Mouse (Mus musculus): Measurements from ENCODE around the gene Ctnnbip1.

Ctnnbip1 gene

DNA sequence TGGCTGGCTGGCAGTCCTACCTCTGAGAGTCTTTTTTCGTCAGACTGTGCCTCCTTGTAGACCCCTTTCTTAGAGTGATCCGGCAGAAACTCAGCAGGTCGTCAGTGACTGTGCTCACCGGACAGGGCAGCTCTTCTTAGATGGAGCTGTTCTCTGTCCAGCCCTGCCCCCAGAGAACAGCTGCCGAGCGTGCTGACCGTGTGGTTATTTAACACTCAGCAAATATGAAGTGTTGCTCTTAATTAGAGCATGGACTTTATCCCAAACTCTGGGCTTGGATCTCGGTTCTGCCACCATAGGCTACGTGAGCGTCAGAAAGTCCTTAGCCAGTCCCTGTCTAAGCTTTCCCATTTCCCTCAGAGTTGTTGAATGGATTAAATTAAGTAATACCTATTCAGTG, 3.2 kb downstream of the Ctnnbip1 start:
- DNase-seq (ENCODE audit: low spot score in 2 of 2): no peak

- no peak for DNase-seq (ENCODE audit: low spot score in 2 of 2)
These were observed 5.9 kb downstream of the Ctnnbip1 start for GRCm38 (mm10) chr4:149523961-149524360.

- no peak for DNase-seq (ENCODE audit: low spot score in 2 of 2)
These were observed 7.1 kb downstream of the Ctnnbip1 start for GRCm38 (mm10) chr4:149525170-149525569.

GRCm38 (mm10) chr4:149525811-149526210, 7.8 kb downstream of the Ctnnbip1 start:
- DNase-seq (ENCODE audit: low spot score in 2 of 2): no peak

DNA sequence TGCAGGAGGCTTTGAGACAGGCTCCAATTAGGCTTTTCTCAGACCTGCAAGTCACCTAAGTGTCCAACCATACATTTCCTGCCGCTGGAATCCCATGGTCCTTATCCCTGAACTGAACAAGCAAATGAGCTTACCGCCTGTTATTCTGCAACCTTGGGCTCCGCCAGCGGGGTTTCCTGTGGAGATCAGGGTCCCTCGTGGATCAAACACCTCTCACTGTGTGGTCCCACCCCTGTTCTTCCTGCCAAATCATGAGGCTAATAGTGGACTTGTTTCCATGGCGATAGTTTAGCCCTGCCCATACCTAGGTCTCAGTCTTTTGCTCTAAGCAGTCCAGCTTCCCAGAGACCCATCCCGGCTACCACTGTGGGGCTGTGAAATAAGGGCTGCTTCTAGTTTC, 8.3 kb downstream of the Ctnnbip1 start:
- DNase-seq (ENCODE audit: low spot score in 2 of 2): no peak

GRCm38 (mm10) chr4:149527621-149528354, 9.8 kb downstream of the Ctnnbip1 start:
- no peak for DNase-seq (ENCODE audit: low spot score in 2 of 2)

GRCm38 (mm10) chr4:149529691-149530090, 11.7 kb downstream of the Ctnnbip1 start:
- no peak for DNase-seq (ENCODE audit: low spot score in 2 of 2)

DNA sequence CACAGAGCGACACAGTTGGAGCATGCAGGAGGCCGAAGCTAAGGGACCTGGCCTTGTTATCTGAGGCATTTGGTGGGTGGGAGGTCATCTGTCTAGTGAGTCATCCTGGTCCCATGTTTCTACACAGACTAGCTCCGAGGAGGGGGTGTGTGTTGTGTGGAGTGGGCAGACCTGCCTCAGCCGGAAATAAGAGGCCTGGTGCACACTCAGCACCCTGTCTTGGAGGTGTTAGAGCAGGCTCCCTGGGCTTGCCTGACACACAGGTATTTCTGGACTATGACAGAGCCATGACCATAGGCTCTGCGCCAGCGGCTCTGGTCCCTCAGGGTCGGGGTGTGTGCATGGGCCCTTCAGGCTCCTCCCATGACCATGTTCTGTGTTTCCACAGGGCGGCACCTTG, 21.4 kb downstream of the Ctnnbip1 start:
- no peak for DNase-seq (ENCODE audit: low spot score in 2 of 2)

DNA sequence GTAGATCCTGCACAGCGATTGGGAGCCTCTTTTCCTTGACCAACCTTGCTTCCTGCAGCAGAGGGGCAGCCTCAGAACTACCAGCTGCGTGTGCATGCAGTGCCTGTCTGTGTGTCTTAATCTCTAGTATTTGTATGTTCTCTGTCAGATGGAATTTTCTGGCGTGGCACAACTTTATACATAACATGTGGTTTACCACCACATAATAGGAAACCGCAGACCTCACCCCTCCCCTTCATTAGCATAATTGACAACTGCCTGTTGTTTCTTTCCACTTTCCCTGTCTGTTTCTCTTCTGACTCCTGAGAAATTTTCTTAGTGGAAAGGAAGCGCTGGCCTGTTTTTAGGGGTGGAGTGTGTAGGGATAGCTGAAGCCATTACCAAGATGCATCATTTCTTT, 23.9 kb downstream of the Ctnnbip1 start:
- DNase-seq (ENCODE audit: low spot score in 2 of 2): no peak

DNA sequence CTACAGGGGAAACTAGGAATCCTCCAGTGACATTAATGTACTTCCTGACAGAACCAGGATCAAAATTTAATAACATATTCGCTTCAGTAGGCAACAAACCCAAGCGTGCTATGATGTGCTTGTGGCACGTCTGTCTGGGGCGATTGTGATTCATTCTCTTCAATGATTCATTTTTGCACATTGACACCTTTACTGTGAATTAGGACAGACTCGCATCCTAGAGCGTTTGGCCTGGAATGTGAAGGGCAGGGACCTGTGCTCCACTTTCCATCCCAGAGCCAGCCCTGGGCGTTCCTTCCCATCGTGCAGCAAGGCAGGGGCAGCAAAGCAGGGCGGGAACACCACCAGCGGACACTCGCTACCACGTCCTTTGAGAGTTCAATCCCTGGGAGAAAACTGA, 24.4 kb downstream of the Ctnnbip1 start:
- DNase-seq (ENCODE audit: low spot score in 2 of 2): no peak

- DNase-seq (ENCODE audit: low spot score in 2 of 2): peak; percentile 87 to 90
These were observed 25.0 kb downstream of the Ctnnbip1 start for GRCm38 (mm10) chr4:149542927-149543553.

GRCm38 (mm10) chr4:149544892-149545291, 26.9 kb downstream of the Ctnnbip1 start:
- DNase-seq (ENCODE audit: low spot score in 2 of 2): no peak

GRCm38 (mm10) chr4:149546797-149547444, 28.9 kb downstream of the Ctnnbip1 start:
- DNase-seq (ENCODE audit: low spot score in 2 of 2): no peak

DNA sequence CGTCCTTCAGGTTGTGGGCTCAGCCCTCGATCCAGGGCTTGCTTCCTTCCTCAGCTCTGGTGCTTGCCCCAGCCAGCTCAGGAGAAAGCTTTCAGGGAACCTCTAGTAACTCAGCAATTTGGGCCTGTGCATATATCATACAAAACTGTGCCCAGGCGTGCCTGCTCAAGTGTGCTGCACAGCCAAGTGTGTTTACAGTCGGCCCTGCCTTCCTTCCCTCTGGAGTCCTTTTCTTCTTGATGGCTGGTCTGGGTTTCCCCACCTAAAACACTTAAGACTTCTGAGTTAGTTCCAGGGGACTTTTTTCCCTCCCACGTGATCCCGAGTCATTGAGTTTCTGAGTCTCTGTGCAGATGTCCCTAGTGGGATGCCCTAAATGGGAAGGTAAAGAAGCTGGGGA, 29.5 kb downstream of the Ctnnbip1 start:
- no peak for DNase-seq (ENCODE audit: low spot score in 2 of 2)

DNA sequence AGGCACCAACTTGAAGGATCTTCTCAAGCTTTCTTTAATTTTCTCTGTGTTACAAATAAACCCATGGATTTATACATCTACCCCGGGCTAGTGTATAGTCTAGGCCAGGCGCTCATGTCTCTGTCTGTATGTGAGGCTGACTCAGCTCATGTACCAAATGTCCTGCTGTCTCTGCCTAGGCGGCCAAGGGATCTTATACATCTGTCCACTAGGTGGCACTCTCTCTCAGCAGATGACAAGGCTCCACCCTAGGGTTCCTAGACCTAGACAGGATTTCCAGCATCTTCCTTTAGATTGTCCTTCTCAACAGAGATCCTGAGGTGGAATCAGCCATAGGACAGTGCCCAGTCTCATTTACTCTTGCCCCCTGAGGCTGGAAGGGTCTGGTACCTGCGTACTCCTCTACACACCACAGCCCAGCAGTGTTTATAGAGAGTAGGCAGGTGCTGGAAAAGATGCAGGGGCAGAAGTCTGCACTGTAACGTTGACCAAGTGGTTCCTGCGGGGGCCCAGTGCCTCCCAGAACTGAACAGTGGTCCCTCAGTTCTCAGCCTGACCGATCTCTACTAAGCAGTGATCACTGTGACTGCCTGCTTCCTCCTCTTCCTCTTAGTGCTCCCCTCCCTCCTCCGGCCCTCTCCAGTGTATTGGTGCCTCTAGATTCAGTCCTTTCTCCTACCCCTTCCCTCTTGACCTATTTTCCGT, 31.3 kb downstream of the Ctnnbip1 start:
- peak; percentile 66 to 81 for DNase-seq (ENCODE audit: low spot score in 2 of 2)

GRCm38 (mm10) chr4:149550866-149551265, 32.8 kb downstream of the Ctnnbip1 start:
- no peak for DNase-seq (ENCODE audit: low spot score in 2 of 2)

DNA sequence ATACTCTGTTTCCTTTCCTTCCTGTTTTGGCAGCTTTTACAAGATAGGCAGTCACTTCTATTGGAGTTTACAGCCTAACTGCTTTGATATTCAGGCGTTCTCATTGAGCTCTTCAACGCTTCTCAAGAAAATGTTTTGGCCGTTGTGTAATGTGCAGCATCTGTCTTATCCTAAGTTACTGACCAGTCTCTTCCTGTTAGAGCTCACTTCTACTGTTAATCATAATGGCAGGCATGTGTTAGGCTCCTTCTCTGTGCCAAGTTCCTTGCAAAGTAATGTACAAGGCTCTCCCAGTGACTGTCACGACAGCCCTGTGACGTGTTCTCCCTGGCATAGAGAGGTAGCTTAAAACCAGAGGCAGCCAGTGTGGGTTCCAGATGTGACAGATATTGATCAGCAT, 33.7 kb downstream of the Ctnnbip1 start:
- no peak for DNase-seq (ENCODE audit: low spot score in 2 of 2)

GRCm38 (mm10) chr4:149553834-149554233, 35.8 kb downstream of the Ctnnbip1 start:
- no peak for DNase-seq (ENCODE audit: low spot score in 2 of 2)

DNA sequence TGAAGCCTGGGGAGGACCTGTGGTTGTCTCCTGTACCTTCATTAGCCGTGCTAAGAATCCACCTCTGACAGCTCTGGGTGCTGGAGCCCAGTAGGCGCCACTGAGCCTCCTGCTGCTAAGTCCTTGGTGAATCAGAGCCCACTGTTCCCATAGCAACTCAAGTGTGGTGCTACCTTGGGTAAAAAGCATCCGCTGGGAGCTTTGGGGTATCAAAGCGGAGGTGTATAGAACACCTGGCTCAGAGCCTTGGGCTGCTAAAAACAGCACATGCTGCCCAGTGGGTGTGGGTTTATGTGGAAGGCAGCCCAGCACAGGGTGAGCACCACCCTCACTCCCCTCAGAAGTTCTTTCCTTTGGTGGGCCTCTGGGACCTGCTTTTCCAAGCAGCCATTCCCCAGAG, 38.1 kb downstream of the Ctnnbip1 start:
- no peak for DNase-seq (ENCODE audit: low spot score in 2 of 2)

DNA sequence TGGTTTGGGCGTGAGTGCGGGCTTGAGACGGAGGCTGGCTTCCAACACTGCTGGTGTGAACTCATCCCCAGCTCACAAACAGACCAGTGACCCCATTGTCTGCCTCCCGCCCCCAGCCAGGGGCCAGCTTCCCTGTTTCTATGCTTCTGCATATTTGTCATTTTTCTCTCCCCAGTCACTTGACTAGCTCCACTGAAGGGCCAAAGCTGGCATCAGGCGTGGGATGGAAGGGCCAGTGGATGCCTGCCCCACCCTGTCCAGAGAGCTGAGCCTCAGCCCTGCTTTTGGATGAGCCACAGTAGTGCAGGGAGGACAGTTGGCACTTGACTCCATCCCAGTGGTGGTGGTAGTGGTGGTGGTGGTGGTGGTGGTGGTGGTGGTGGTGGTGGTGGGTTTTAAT, 39.9 kb downstream of the Ctnnbip1 start:
- no peak for DNase-seq (ENCODE audit: low spot score in 2 of 2)

GRCm38 (mm10) chr4:149558389-149558788, 40.4 kb downstream of the Ctnnbip1 start:
- DNase-seq (ENCODE audit: low spot score in 2 of 2): no peak

DNA sequence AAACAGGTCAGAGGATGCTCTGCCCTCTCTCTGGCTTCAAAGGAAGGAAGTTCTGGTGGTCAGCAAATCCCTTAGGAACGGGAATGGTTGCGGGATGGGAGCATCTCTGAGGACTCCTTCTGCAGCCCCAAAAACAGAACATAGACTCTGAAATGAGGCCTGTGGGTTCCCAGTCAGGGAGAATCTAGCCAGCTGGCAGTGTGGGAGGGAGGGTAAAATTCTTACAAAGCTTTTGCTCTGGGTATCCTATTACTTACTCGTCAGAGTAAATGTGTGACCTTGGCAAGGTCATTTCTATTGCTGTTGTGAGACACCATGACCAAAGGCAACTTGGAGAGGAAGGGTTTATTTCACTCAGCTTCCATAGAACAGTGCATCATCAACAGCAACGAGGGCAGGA, 43.4 kb downstream of the Ctnnbip1 start:
- DNase-seq (ENCODE audit: low spot score in 2 of 2): no peak

All from cerebellum, postnatal 4 days (tissue).